10 mouse cellular contexts compared by ENCODE assay signal in the genomic region with DNA sequence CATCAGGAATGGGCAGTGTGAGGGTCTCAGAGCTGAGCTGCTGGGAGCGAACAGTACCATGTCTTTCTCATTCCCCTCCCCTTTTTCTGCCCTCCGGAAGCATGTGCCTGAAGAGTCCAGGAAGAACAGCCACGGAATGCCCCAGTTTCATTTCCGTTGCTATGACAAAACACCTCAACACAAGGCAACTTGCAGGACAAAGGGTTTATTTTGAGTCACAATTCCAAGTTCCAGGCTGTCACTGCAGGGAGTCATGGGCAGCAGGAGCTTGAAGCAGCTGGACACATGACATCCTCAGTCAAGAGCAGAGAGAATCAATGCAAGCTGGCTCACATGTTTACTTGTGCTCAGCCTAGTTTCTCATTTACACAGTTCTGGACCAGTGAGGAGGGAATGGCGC. TPM values are rescaled to one million over a fixed set of nuclear protein-coding genes. Genes with fewer than 3 reads are reported as not detected.
A peak's percentile ranks its signal among the peaks of the same experiment; 100 is the strongest.
DNase-seq lines count a peak whose midpoint lies in the region; ATAC-seq and TF ChIP-seq lines count a peak whose summit lies in the region.
"Had no signal": no experiment of that assay in that cellular context is flagged by ENCODE, and none has a peak within 500 bp of the region (broad histone marks: within the 10 kb centered on the region; RNA-seq: fewer than 3 reads in every experiment).

No protein-coding gene starts in this region.

- WGBS in forebrain, postnatal 0 days: 36% methylated on average over 5 of the region's 5 CpGs
- 60% methylated on average over 5 of the region's 5 CpGs for WGBS in kidney, embryonic 14.5 days
- WGBS in neural tube, embryonic 13.5 days: 38% methylated on average over 5 of the region's 5 CpGs

- TF ChIP-seq CTCF in left cerebral cortex, adult 2 months (IDR thresholded peaks at IDR 0.05): no peak
- no peak for TF ChIP-seq CTCF in forebrain, postnatal 0 days (IDR thresholded peaks at IDR 0.05; ENCODE audit: low read depth)

- intact Hi-C loops in left cerebral cortex, adult 2 months (cut with DNase I): no loop called here

- peak overlapping the region; percentile 74 for H3K27ac ChIP-seq in left cerebral cortex, adult 2 months
- H3K27ac ChIP-seq in forebrain, postnatal 0 days (ENCODE audit: low read depth, low read length): no peak overlapping the region
- peak overlapping the region; percentile 73 for H3K27ac ChIP-seq in kidney, embryonic 14.5 days (ENCODE audit: low read depth, low read length)
- H3K27ac ChIP-seq in neural tube, embryonic 13.5 days (replicated peaks): peak overlapping the region; percentile 67

- H3K36me3 ChIP-seq in forebrain, postnatal 0 days (ENCODE audit: insufficient read depth): no peaks in the 10 kb centered on the region
- no peaks in the 10 kb centered on the region for H3K36me3 ChIP-seq in kidney, embryonic 14.5 days (ENCODE audit: control insufficient read depth, insufficient read depth, low read length)
- no peaks in the 10 kb centered on the region for H3K36me3 ChIP-seq in neural tube, embryonic 13.5 days
- H3K36me3 ChIP-seq: G1E had no signal

- ATAC-seq in forebrain, postnatal 0 days: peak; percentile 29; the same call in 1 of the 2 replicates
- ATAC-seq in kidney, embryonic 14.5 days (ENCODE audit: low FRiP score, low TSS enrichment): no peak
- ATAC-seq in neural tube, embryonic 13.5 days (ENCODE audit: low read depth): 0 out of 2 replicates have a peak, but pooled peaks have one; percentile 12
- no peak for ATAC-seq in cerebellum, adult (ENCODE audit: insufficient number of reproducible peaks, low FRiP score, low TSS enrichment)

- H3K4me1 ChIP-seq in forebrain, postnatal 0 days (ENCODE audit: insufficient read depth): no peaks in the 10 kb centered on the region
- peaks cover 13% of the 10 kb centered on the region; the same call in 1 of the 2 replicates for H3K4me1 ChIP-seq in kidney, embryonic 14.5 days (ENCODE audit: control insufficient read depth, insufficient read depth, low read length)
- peaks cover 12% of the 10 kb centered on the region for H3K4me1 ChIP-seq in neural tube, embryonic 13.5 days (replicated peaks)

- H3K4me3 ChIP-seq in left cerebral cortex, adult 2 months: no peak overlapping the region
- no peak overlapping the region for H3K4me3 ChIP-seq in forebrain, postnatal 0 days (ENCODE audit: low read depth, low read length)
- H3K4me3 ChIP-seq in kidney, embryonic 14.5 days (ENCODE audit: low read length): no peak overlapping the region
- no peak overlapping the region for H3K4me3 ChIP-seq in neural tube, embryonic 13.5 days

- no peak for DNase-seq in left cerebral cortex, adult 2 months (ENCODE audit: extremely low spot score in 1 of 2, low spot score in 2 of 2)
- no peak for DNase-seq in left cerebral cortex, adult 9 months (ENCODE audit: low spot score in 2 of 2)
- DNase-seq in forebrain, postnatal 0 days: no peak
- no peak for DNase-seq in frontal cortex, adult 2 months (ENCODE audit: extremely low spot score in 1 of 2, low spot score in 1 of 2)
- DNase-seq in layer of hippocampus, adult 11-12 months (ENCODE audit: low spot score): no peak
- DNase-seq: cerebellum, adult 9-11 months had no signal

- no peak overlapping the region for H3K9ac ChIP-seq in forebrain, postnatal 0 days
- no peak overlapping the region for H3K9ac ChIP-seq in kidney, embryonic 14.5 days (ENCODE audit: low read depth, low read length)
- no peak overlapping the region for H3K9ac ChIP-seq in neural tube, embryonic 13.5 days

- H3K27me3 ChIP-seq in forebrain, postnatal 0 days (ENCODE audit: insufficient read depth, low read length): no peaks in the 10 kb centered on the region
- H3K27me3 ChIP-seq in kidney, embryonic 14.5 days (ENCODE audit: control insufficient read depth, insufficient read depth, low read length): no peaks in the 10 kb centered on the region
- H3K27me3 ChIP-seq in neural tube, embryonic 13.5 days: no peaks in the 10 kb centered on the region

- no peaks in the 10 kb centered on the region for H3K9me3 ChIP-seq in forebrain, postnatal 0 days (ENCODE audit: low read length)
- H3K9me3 ChIP-seq in kidney, embryonic 14.5 days (ENCODE audit: control insufficient read depth, low read length): peaks cover 6% of the 10 kb centered on the region
- H3K9me3 ChIP-seq in neural tube, embryonic 13.5 days: no peaks in the 10 kb centered on the region
- H3K9me3 ChIP-seq: G1E had no signal

- H3K4me2 ChIP-seq in forebrain, postnatal 0 days (ENCODE audit: low read depth): no peak overlapping the region
- no peak overlapping the region for H3K4me2 ChIP-seq in kidney, embryonic 14.5 days (replicated peaks; ENCODE audit: low read depth, low read length)
- H3K4me2 ChIP-seq in neural tube, embryonic 13.5 days: no peak overlapping the region

RNA-seq across cellular contexts. Expression of a gene that starts 53.4 kb away (rescaled TPM):
- total RNA-seq in left cerebral cortex, adult 2 months (2021): 10 to 100 TPM in 1 of 2 experiments, 1 to 10 TPM in 1; 9.9 to 12.6 TPM
- total RNA-seq in forebrain, postnatal 0 days (2014; rRNA removed): 0.77 and 1.8 TPM in 2 replicates
- 1.4 and 1.5 TPM in 2 replicates for polyA plus RNA-seq in forebrain, postnatal 0 days (2015; fragmentation: Nextera tagmentation; extraction: Ambion mirVana)
- polyA plus RNA-seq in kidney, embryonic 14.5 days (2014; fragmentation: Nextera tagmentation; extraction: Ambion mirVana): 3.8 and 4.2 TPM in 2 replicates
- polyA plus RNA-seq in neural tube, embryonic 13.5 days (2015; fragmentation: Nextera tagmentation; extraction: Ambion mirVana): 0.91 and 1.3 TPM in 2 replicates
- polyA plus RNA-seq in frontal cortex, adult 2 months (2012; rRNA removed): 10.8 and 12.3 TPM in 2 replicates
- polyA plus RNA-seq: G1E had no signal

RNA-seq across cellular contexts. Expression of a gene that starts 57.6 kb away (rescaled TPM):
- total RNA-seq in left cerebral cortex, adult 2 months (2021): 10 to 100 TPM; 35.2 to 38.8 TPM
- total RNA-seq in forebrain, postnatal 0 days (2014; rRNA removed): 87.6 and 105 TPM in 2 replicates
- 106 and 107 TPM in 2 replicates for polyA plus RNA-seq in forebrain, postnatal 0 days (2015; fragmentation: Nextera tagmentation; extraction: Ambion mirVana)
- polyA plus RNA-seq in kidney, embryonic 14.5 days (2014; fragmentation: Nextera tagmentation; extraction: Ambion mirVana): 95.6 and 101 TPM in 2 replicates
- 101 and 107 TPM in 2 replicates for polyA plus RNA-seq in neural tube, embryonic 13.5 days (2015; fragmentation: Nextera tagmentation; extraction: Ambion mirVana)
- polyA plus RNA-seq in frontal cortex, adult 2 months (2012; rRNA removed): 40.5 and 48.8 TPM in 2 replicates

Comparison
In these comparisons a context has a peak if more than half of its experiments do, and no peak if none do; other contexts are left out.
1. ATAC-seq: peak in forebrain, postnatal 0 days (single experiment) and neural tube, embryonic 13.5 days (single experiment); none in kidney, embryonic 14.5 days (single experiment) and cerebellum, adult (single experiment).